Mouse (Mus musculus): Measurements from ENCODE around the gene Sec14l1. TPM values are rescaled to one million over a fixed set of nuclear protein-coding genes. Genes with fewer than 3 reads are reported as not detected.

The Sec14l1 gene
- polyA plus RNA-seq, 1 experiment from 2014 or later, result 63.0 TPM

- ATAC-seq (ENCODE audit: low FRiP score, low read depth), result no peak
- H3K36me3 ChIP-seq, result no peaks in the 10 kb centered on the region
- peaks cover 15% of the 10 kb centered on the region; the same call in 1 of the 2 replicates for H3K4me1 ChIP-seq (replicated peaks)
- no peak overlapping the region for H3K9ac ChIP-seq
- H3K27me3 ChIP-seq, result no peaks in the 10 kb centered on the region
- no peak overlapping the region for H3K4me3 ChIP-seq
- H3K4me2 ChIP-seq, result no peak overlapping the region
- WGBS, result 79% methylated on average over 10 of the region's 10 CpGs
- H3K27ac ChIP-seq (replicated peaks), result no peak overlapping the region
- H3K9me3 ChIP-seq, result no peaks in the 10 kb centered on the region
Measured at GRCm38 (mm10) chr11:117104044-117104757, 10.8 kb upstream of the Sec14l1 start.

- ATAC-seq (ENCODE audit: low FRiP score, low read depth), result no peak
- WGBS, result 81% methylated on average over 3 of the region's 3 CpGs
Measured at GRCm38 (mm10) chr11:117105315-117105714, 9.7 kb upstream of the Sec14l1 start.

GRCm38 (mm10) chr11:117105850-117106249 is 9.1 kb upstream of the Sec14l1 start:
- Histone ChIP-seq H3K27ac (replicated peaks) (no peak overlapping the region), H3K9me3 (no peaks in the 10 kb centered on the region), H3K4me3 (no peak overlapping the region), H3K9ac (no peak overlapping the region), H3K36me3 (no peaks in the 10 kb centered on the region), H3K4me2 (no peak overlapping the region), H3K4me1 (replicated peaks) (peaks cover 15% of the 10 kb centered on the region; the same call in 1 of the 2 replicates), H3K27me3 (no peaks in the 10 kb centered on the region)
- no peak for ATAC-seq (ENCODE audit: low FRiP score, low read depth)
- 88% methylated on average over 7 of the region's 7 CpGs for WGBS

More at GRCm38 (mm10) chr11:117105315-117105714, 9.7 kb upstream of the Sec14l1 start:
- H3K4me3 ChIP-seq, result no peak overlapping the region
- no peak overlapping the region for H3K27ac ChIP-seq (replicated peaks)
- peaks cover 15% of the 10 kb centered on the region; the same call in 1 of the 2 replicates for H3K4me1 ChIP-seq (replicated peaks)
- no peaks in the 10 kb centered on the region for H3K9me3 ChIP-seq
- no peak overlapping the region for H3K9ac ChIP-seq
- H3K4me2 ChIP-seq, result no peak overlapping the region
- H3K27me3 ChIP-seq, result no peaks in the 10 kb centered on the region
- no peaks in the 10 kb centered on the region for H3K36me3 ChIP-seq

DNA sequence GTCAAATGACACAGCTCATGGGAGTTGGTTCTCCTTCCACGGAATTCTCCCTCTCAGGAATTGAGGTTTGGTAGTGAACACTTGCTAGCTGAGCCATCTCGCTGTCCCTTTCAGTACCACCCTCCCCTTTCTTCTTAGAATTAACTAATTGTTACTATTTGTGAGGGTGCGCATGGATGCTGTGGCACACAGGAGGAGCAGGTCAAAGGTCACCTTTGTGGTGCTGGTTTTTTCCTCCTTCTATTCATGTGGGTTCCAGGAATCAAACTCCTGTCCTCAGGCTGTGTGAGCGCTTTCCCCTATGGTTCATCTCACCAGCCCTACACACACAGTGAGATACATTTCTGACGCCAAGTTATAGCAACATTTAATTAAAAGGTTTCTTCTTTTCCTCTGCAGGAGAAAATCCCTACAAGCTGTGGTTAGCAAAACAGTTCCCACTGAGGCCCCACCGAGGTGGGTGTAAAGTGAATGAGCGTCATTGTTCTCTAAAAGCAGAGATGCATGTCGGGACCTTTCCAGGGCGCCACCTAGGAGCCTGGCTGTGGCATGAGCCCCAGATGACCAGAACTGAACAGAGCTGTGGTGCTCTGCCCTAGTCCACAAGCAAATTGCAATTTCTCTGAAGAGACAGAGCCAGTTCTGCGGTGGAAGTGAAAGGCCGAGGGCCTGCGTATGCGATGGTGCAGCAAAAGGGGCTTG is 8.2 kb upstream of the Sec14l1 start:
- ATAC-seq (ENCODE audit: low FRiP score, low read depth), result no peak
- no peak overlapping the region for H3K9ac ChIP-seq
- H3K4me3 ChIP-seq, result no peak overlapping the region
- no peaks in the 10 kb centered on the region for H3K36me3 ChIP-seq
- no peaks in the 10 kb centered on the region for H3K27me3 ChIP-seq
- peaks cover 14% of the 10 kb centered on the region; the same call in 1 of the 2 replicates for H3K4me1 ChIP-seq (replicated peaks)
- H3K4me2 ChIP-seq, result no peak overlapping the region
- H3K27ac ChIP-seq (replicated peaks), result peak overlapping the region; percentile 55; the same call in 1 of the 2 replicates
- no peaks in the 10 kb centered on the region for H3K9me3 ChIP-seq
- 19% methylated on average over 13 of the region's 13 CpGs for WGBS

- ATAC-seq (ENCODE audit: low FRiP score, low read depth), result no peak
- H3K4me3 ChIP-seq, result no peak overlapping the region
- H3K9me3 ChIP-seq, result no peaks in the 10 kb centered on the region
- peaks cover 12% of the 10 kb centered on the region; the same call in 1 of the 2 replicates for H3K4me1 ChIP-seq (replicated peaks)
- no peak overlapping the region for H3K4me2 ChIP-seq
- no peaks in the 10 kb centered on the region for H3K36me3 ChIP-seq
- 85% methylated on average over 2 of the region's 2 CpGs for WGBS
- no peak overlapping the region for H3K9ac ChIP-seq
- H3K27me3 ChIP-seq, result no peaks in the 10 kb centered on the region
- no peak overlapping the region for H3K27ac ChIP-seq (replicated peaks)
Measured at GRCm38 (mm10) chr11:117107837-117108236, 7.1 kb upstream of the Sec14l1 start.

DNA sequence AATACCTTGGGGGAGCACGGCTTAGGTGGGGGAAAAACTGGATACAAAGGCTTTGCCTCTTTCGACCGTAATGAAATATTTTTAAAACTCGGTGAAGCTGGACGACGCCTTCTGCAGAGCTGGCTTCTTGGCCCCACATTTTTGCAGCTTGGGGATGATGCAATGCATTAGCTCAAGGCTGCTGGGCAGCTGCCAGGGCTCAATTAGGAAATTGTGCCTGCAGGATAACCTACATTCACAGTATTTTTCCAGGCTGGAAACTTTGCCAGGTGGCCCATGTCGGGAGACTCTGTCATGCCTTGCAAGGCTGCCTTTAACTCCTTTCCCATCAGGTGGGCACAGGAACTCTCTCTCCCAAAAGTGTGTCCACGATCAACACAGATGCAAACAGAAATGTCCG is 6.4 kb upstream of the Sec14l1 start:
- Histone ChIP-seq H3K36me3 (no peaks in the 10 kb centered on the region), H3K4me3 (no peak overlapping the region), H3K4me1 (replicated peaks) (peaks cover 12% of the 10 kb centered on the region; the same call in 1 of the 2 replicates), H3K27ac (replicated peaks) (0 out of 2 replicates have a peak overlapping the region, but pooled peaks have one; percentile 20), H3K27me3 (no peaks in the 10 kb centered on the region), H3K4me2 (no peak overlapping the region), H3K9me3 (no peaks in the 10 kb centered on the region), H3K9ac (no peak overlapping the region)
- 67% methylated on average over 9 of the region's 9 CpGs for WGBS
- no peak for ATAC-seq (ENCODE audit: low FRiP score, low read depth)

GRCm38 (mm10) chr11:117109179-117109954 is 5.6 kb upstream of the Sec14l1 start:
- WGBS, result 86% methylated on average over 12 of the region's 12 CpGs
- H3K9me3 ChIP-seq, result no peaks in the 10 kb centered on the region
- 0 out of 2 replicates have a peak overlapping the region, but pooled peaks have one; percentile 20 for H3K27ac ChIP-seq (replicated peaks)
- no peak overlapping the region for H3K4me2 ChIP-seq
- H3K36me3 ChIP-seq, result no peaks in the 10 kb centered on the region
- no peak overlapping the region for H3K9ac ChIP-seq
- no peak for ATAC-seq (ENCODE audit: low FRiP score, low read depth)
- H3K4me3 ChIP-seq, result no peak overlapping the region
- H3K27me3 ChIP-seq, result no peaks in the 10 kb centered on the region
- peaks cover 17% of the 10 kb centered on the region for H3K4me1 ChIP-seq (replicated peaks)

GRCm38 (mm10) chr11:117111967-117112648 is 2.9 kb upstream of the Sec14l1 start:
- Histone ChIP-seq H3K4me3 (no peak overlapping the region), H3K36me3 (0 out of 2 replicates have a peak, but pooled peaks cover under 1% of the 10 kb centered on the region), H3K4me1 (replicated peaks) (peaks cover 25% of the 10 kb centered on the region), H3K9me3 (no peaks in the 10 kb centered on the region), H3K27me3 (no peaks in the 10 kb centered on the region), H3K4me2 (no peak overlapping the region), H3K9ac (no peak overlapping the region), H3K27ac (replicated peaks) (no peak overlapping the region)
- WGBS, result 86% methylated on average over 11 of the region's 11 CpGs
- no peak for ATAC-seq (ENCODE audit: low FRiP score, low read depth)

- no peak overlapping the region for H3K4me2 ChIP-seq
- no peak overlapping the region for H3K27ac ChIP-seq (replicated peaks)
- no peak for ATAC-seq (ENCODE audit: low FRiP score, low read depth)
- no peak overlapping the region for H3K9ac ChIP-seq
- peaks cover 30% of the 10 kb centered on the region for H3K4me1 ChIP-seq (replicated peaks)
- H3K9me3 ChIP-seq, result no peaks in the 10 kb centered on the region
- no peak overlapping the region for H3K4me3 ChIP-seq
- H3K36me3 ChIP-seq, result 0 out of 2 replicates have a peak, but pooled peaks cover 4% of the 10 kb centered on the region
- WGBS, result 57% methylated on average over 3 of the region's 3 CpGs
- H3K27me3 ChIP-seq, result no peaks in the 10 kb centered on the region
Measured at GRCm38 (mm10) chr11:117112649-117113051, 2.3 kb upstream of the Sec14l1 start.

GRCm38 (mm10) chr11:117113377-117113776 is 1.6 kb upstream of the Sec14l1 start:
- Histone ChIP-seq H3K4me1 (replicated peaks) (peaks cover 38% of the 10 kb centered on the region), H3K9ac (no peak overlapping the region), H3K9me3 (no peaks in the 10 kb centered on the region), H3K27me3 (no peaks in the 10 kb centered on the region), H3K4me3 (no peak overlapping the region), H3K27ac (replicated peaks) (no peak overlapping the region), H3K36me3 (0 out of 2 replicates have a peak, but pooled peaks cover 4% of the 10 kb centered on the region), H3K4me2 (no peak overlapping the region)
- no peak for ATAC-seq (ENCODE audit: low FRiP score, low read depth)
- WGBS, result 86% methylated on average over 5 of the region's 5 CpGs

- Histone ChIP-seq H3K27ac (replicated peaks) (peak overlapping the region; percentile 99), H3K27me3 (no peaks in the 10 kb centered on the region), H3K36me3 (0 out of 2 replicates have a peak, but pooled peaks cover 4% of the 10 kb centered on the region), H3K4me2 (peak overlapping the region; percentile 66), H3K4me3 (peak overlapping the region; percentile 88), H3K9me3 (no peaks in the 10 kb centered on the region), H3K4me1 (replicated peaks) (peaks cover 41% of the 10 kb centered on the region), H3K9ac (peak overlapping the region; percentile 75)
- no peak for ATAC-seq (ENCODE audit: low FRiP score, low read depth)
- 50% methylated on average over 13 of the region's 13 CpGs for WGBS
Measured at GRCm38 (mm10) chr11:117114231-117114591, 757 bp upstream of the Sec14l1 start.

Data from hindbrain, embryonic 15.5 days (tissue).